Mouse (Mus musculus): ENCODE results near the gene Aknad1. TPM values are rescaled to one million over a fixed set of nuclear protein-coding genes. Genes with fewer than 3 reads are reported as not detected.

Gene Aknad1
- polyA plus RNA-seq, 1 experiment = not detected

DNA sequence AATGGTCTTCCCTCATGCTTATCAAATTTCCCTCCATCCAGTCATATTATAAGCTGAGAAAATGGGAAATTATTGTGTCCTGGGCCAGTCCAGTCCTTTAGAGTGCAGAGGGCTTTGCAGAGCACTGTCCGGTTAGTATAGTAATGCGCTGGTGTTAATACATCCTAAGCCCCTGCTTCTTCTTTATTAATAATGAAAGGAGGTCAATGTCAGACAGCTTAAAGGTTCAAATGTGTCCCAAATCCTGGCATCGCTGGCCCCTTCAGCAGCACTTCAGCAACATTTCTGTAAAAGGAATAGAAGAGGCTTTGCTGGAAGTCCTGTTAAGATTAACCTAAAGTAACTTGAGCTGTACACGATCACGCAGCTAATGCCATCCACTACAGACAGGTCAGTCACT lies 28.2 kb upstream of the Aknad1 start:
- Histone ChIP-seq H3K27ac (ENCODE audit: insufficient read depth, low read depth, low read length) (no peak overlapping the region), H3K36me3 (ENCODE audit: control insufficient read depth, insufficient read depth, low read length) (no peaks in the 10 kb centered on the region), H3K4me1 (ENCODE audit: control insufficient read depth, insufficient read depth, low read length) (peaks cover 3% of the 10 kb centered on the region; the same call in 1 of the 2 replicates), H3K4me3 (ENCODE audit: insufficient read depth, low read depth, low read length) (no peak overlapping the region), H3K27me3 (replicated peaks; ENCODE audit: control insufficient read depth, insufficient read depth, low read length) (no peaks in the 10 kb centered on the region)
- 96% methylated on average over 5 of the region's 5 CpGs for WGBS
- TF ChIP-seq CTCF (conservative IDR thresholded peaks at IDR 0.05; ENCODE audit: insufficient read depth, insufficient read length, low read depth, low read length) (no peak), POLR2A (IDR thresholded peaks at IDR 0.05; ENCODE audit: low read depth, low read length) (no peak)
- DNase-seq = no peak

DNA sequence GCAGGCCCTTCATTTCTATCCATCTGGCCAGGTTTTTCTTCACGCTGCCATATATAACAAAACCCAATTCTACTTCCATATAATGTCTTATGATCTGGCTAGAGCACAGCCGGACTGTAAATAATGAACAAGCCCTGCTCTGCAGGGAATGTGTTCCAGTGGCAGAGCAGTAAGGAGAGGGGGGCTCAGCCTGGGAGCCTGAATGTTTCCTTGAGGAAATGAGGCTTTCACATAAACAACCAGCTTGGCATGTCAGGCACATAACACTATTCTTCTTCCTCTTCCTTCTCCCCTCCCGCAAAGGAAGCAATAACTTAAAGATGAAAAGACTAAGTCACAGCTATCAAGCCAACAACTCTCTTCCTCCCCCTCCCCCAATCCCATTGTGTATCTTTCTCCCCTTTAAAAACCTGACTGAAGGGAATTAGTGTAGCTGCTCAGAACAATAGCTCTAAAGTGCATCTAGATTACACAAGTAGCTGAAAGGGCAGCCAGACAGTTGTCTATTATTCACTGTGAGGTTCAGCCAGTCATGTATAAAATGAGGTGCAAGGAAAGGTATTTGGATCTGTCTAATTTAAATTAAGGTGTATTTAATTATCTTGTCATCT lies 26.3 kb upstream of the Aknad1 start:
- WGBS = 36% methylated on average over 3 of the region's 3 CpGs
- no peak for TF ChIP-seq CTCF (conservative IDR thresholded peaks at IDR 0.05; ENCODE audit: insufficient read depth, insufficient read length, low read depth, low read length)
- TF ChIP-seq POLR2A (IDR thresholded peaks at IDR 0.05; ENCODE audit: low read depth, low read length) = no peak
- Histone ChIP-seq H3K27me3 (replicated peaks; ENCODE audit: control insufficient read depth, insufficient read depth, low read length) (no peaks in the 10 kb centered on the region), H3K27ac (ENCODE audit: insufficient read depth, low read depth, low read length) (no peak overlapping the region), H3K4me1 (ENCODE audit: control insufficient read depth, insufficient read depth, low read length) (peaks cover 3% of the 10 kb centered on the region; the same call in 1 of the 2 replicates), H3K4me3 (ENCODE audit: insufficient read depth, low read depth, low read length) (no peak overlapping the region), H3K36me3 (ENCODE audit: control insufficient read depth, insufficient read depth, low read length) (no peaks in the 10 kb centered on the region)
- peak; percentile 36 for DNase-seq

GRCm38 (mm10) chr3:108714837-108715236 lies 24.6 kb upstream of the Aknad1 start:
- H3K4me3 ChIP-seq (ENCODE audit: insufficient read depth, low read depth, low read length) = no peak overlapping the region
- H3K27ac ChIP-seq (ENCODE audit: insufficient read depth, low read depth, low read length) = no peak overlapping the region
- peaks cover 3% of the 10 kb centered on the region; the same call in 1 of the 2 replicates for H3K4me1 ChIP-seq (ENCODE audit: control insufficient read depth, insufficient read depth, low read length)
- peak; percentile 87 for DNase-seq
- TF ChIP-seq CTCF (conservative IDR thresholded peaks at IDR 0.05; ENCODE audit: insufficient read depth, insufficient read length, low read depth, low read length) (no peak), POLR2A (IDR thresholded peaks at IDR 0.05; ENCODE audit: low read depth, low read length) (no peak)
- WGBS = 71% methylated on average over 4 of the region's 4 CpGs
- H3K36me3 ChIP-seq (ENCODE audit: control insufficient read depth, insufficient read depth, low read length) = no peaks in the 10 kb centered on the region
- no peaks in the 10 kb centered on the region for H3K27me3 ChIP-seq (replicated peaks; ENCODE audit: control insufficient read depth, insufficient read depth, low read length)

GRCm38 (mm10) chr3:108717896-108718502 lies 21.5 kb upstream of the Aknad1 start:
- 90% methylated on average over 3 of the region's 3 CpGs for WGBS
- H3K4me1 ChIP-seq (ENCODE audit: control insufficient read depth, insufficient read depth, low read length) = peaks cover 6% of the 10 kb centered on the region; the same call in 1 of the 2 replicates
- no peak for DNase-seq
- no peak overlapping the region for H3K4me3 ChIP-seq (ENCODE audit: insufficient read depth, low read depth, low read length)
- no peak overlapping the region for H3K27ac ChIP-seq (ENCODE audit: insufficient read depth, low read depth, low read length)
- no peak for TF ChIP-seq CTCF (conservative IDR thresholded peaks at IDR 0.05; ENCODE audit: insufficient read depth, insufficient read length, low read depth, low read length)
- TF ChIP-seq POLR2A (IDR thresholded peaks at IDR 0.05; ENCODE audit: low read depth, low read length) = no peak
- no peaks in the 10 kb centered on the region for H3K36me3 ChIP-seq (ENCODE audit: control insufficient read depth, insufficient read depth, low read length)
- no peaks in the 10 kb centered on the region for H3K27me3 ChIP-seq (replicated peaks; ENCODE audit: control insufficient read depth, insufficient read depth, low read length)

DNA sequence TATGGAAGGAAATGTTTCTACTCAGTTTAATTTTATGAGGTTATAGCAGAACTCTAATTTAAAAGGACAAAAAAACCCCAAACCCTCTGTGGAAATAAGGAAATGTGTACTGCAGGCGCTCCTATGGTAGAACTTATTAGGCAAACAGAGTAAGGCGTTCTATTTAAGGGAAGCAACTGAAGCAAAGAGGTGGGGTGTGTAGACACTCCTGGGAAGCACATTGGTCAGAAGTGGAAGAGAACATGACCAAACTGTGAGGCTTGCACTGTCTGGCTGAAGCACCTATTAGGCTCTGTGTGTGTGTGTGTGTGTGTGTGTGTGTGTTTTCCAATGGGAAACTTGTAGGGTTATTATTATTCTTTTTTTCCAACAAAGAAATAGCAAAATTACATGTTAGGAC lies 20.1 kb upstream of the Aknad1 start:
- no peak for TF ChIP-seq POLR2A (IDR thresholded peaks at IDR 0.05; ENCODE audit: low read depth, low read length)
- H3K36me3 ChIP-seq (ENCODE audit: control insufficient read depth, insufficient read depth, low read length) = no peaks in the 10 kb centered on the region
- H3K4me1 ChIP-seq (ENCODE audit: control insufficient read depth, insufficient read depth, low read length) = peaks cover 6% of the 10 kb centered on the region; the same call in 1 of the 2 replicates
- H3K27me3 ChIP-seq (replicated peaks; ENCODE audit: control insufficient read depth, insufficient read depth, low read length) = no peaks in the 10 kb centered on the region
- no peak overlapping the region for H3K4me3 ChIP-seq (ENCODE audit: insufficient read depth, low read depth, low read length)
- DNase-seq = no peak
- WGBS = 95% methylated on average over 2 of the region's 2 CpGs
- H3K27ac ChIP-seq (ENCODE audit: insufficient read depth, low read depth, low read length) = no peak overlapping the region

GRCm38 (mm10) chr3:108719761-108720160 lies 19.7 kb upstream of the Aknad1 start:
- no peak for DNase-seq
- no peak overlapping the region for H3K4me3 ChIP-seq (ENCODE audit: insufficient read depth, low read depth, low read length)
- H3K27ac ChIP-seq (ENCODE audit: insufficient read depth, low read depth, low read length) = no peak overlapping the region
- no peaks in the 10 kb centered on the region for H3K36me3 ChIP-seq (ENCODE audit: control insufficient read depth, insufficient read depth, low read length)
- no peaks in the 10 kb centered on the region for H3K27me3 ChIP-seq (replicated peaks; ENCODE audit: control insufficient read depth, insufficient read depth, low read length)
- TF ChIP-seq POLR2A (IDR thresholded peaks at IDR 0.05; ENCODE audit: low read depth, low read length) (no peak), CTCF (conservative IDR thresholded peaks at IDR 0.05; ENCODE audit: insufficient read depth, insufficient read length, low read depth, low read length) (no peak)
- WGBS = 97% methylated on average over 3 of the region's 3 CpGs
- peaks cover 6% of the 10 kb centered on the region; the same call in 1 of the 2 replicates for H3K4me1 ChIP-seq (ENCODE audit: control insufficient read depth, insufficient read depth, low read length)

GRCm38 (mm10) chr3:108721076-108721991 lies 18.1 kb upstream of the Aknad1 start:
- H3K27ac ChIP-seq (ENCODE audit: insufficient read depth, low read depth, low read length) = no peak overlapping the region
- peak overlapping the region; percentile 70 for H3K4me3 ChIP-seq (ENCODE audit: insufficient read depth, low read depth, low read length)
- peaks cover 3% of the 10 kb centered on the region; the same call in 1 of the 2 replicates for H3K4me1 ChIP-seq (ENCODE audit: control insufficient read depth, insufficient read depth, low read length)
- TF ChIP-seq CTCF (conservative IDR thresholded peaks at IDR 0.05; ENCODE audit: insufficient read depth, insufficient read length, low read depth, low read length) (0 out of 2 replicates have a peak, but pooled peaks have one; percentile 34), POLR2A (IDR thresholded peaks at IDR 0.05; ENCODE audit: low read depth, low read length) (no peak)
- no peaks in the 10 kb centered on the region for H3K36me3 ChIP-seq (ENCODE audit: control insufficient read depth, insufficient read depth, low read length)
- peak; percentile 43 for DNase-seq
- 6% methylated on average over 44 of the region's 44 CpGs for WGBS
- no peaks in the 10 kb centered on the region for H3K27me3 ChIP-seq (replicated peaks; ENCODE audit: control insufficient read depth, insufficient read depth, low read length)
